Mouse (Mus musculus): ENCODE measurements around the gene Tceal1. TPM values are rescaled to one million over a fixed set of nuclear protein-coding genes. Genes with fewer than 3 reads are reported as not detected.
"Not testable (repeated sequence)": the region's sequence is repeated elsewhere in the genome, so short reads cannot be mapped to it uniquely, and the experiment has no call there.

Tceal1 gene
- 5.1 and 6.2 TPM in 2 replicates for polyA plus RNA-seq (2012; ENCODE audit: insufficient read depth, insufficient read length, missing spikeins)

DNA sequence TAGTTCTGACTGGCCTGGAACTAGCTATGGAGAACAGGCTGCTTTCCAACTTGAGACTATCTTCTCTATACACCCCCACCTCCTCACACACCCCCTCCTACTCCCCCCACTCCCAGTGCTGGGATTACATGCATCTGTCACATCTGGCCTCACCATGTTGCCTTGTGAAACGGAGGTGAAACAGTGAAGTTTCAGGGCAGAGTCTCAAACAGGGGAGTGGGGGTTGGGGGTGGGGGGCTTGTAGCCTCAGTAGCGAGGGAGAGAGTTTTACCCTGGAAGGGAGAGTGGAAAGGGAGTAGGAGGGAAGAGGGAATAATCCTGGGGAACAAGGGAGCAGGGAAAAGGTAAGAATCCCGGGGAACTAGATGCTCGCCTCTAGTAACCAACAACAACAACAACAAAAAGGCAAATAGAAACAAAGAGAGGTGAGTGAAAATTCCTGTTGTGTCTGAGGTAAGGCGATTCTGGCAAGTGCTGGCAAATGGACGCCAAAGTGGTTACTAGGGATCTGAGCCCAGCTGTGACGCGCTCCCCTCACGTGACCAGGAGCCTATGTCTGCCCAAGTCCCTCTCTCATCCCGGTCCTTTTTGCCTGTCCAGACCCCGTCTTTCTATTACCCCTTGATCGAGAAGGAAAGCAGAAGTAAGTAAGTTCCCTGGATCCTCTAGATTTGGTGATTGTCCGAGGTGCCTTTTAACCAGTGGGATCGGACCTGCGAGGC, at the start of gene Tceal1:
TSS of gene Tceal1 (plus strand) at position 537 of the 722 bp plus-strand sequence.
- 0 out of 2 replicates have a peak within 1 kb of the TSS, but pooled peaks have one; percentile 31 for H3K27ac ChIP-seq (replicated peaks; ENCODE audit: low read depth, low read length)
- H3K4me1 ChIP-seq (ENCODE audit: control insufficient read depth, insufficient read depth, insufficient read length, low read length) = no peaks in the 10 kb centered on the region
- peak within 1 kb of the TSS; percentile 95 for H3K4me3 ChIP-seq (ENCODE audit: insufficient read depth, low read depth, low read length)

DNA sequence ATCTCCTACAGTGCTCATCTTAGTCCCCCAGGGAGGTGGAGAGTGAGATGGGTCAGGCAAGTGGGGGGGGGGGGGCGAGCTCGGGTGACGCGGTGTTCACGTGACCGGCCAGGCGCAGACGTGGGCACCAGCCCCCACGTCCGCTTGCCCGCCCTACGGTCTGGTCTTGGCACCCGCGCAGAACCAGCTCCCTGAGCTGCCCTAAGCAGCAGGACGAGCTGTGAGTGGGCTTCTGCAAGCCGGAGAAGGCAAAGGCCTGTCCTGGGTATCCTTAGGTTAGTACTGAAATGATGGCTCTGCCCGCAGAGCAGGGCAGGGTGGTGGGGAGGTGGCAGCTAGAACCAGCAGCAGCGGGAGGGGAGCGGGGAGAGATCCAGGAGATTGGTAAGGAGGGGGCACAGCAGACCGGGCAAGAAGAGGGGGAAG, 41.5 kb upstream of the Tceal1 start:
- Histone ChIP-seq H3K4me3 (ENCODE audit: insufficient read depth, low read depth, low read length) (no peak overlapping the region), H3K4me1 (ENCODE audit: control insufficient read depth, insufficient read depth, insufficient read length, low read length) (no peaks in the 10 kb centered on the region), H3K27ac (replicated peaks; ENCODE audit: low read depth, low read length) (no peak overlapping the region)

DNA sequence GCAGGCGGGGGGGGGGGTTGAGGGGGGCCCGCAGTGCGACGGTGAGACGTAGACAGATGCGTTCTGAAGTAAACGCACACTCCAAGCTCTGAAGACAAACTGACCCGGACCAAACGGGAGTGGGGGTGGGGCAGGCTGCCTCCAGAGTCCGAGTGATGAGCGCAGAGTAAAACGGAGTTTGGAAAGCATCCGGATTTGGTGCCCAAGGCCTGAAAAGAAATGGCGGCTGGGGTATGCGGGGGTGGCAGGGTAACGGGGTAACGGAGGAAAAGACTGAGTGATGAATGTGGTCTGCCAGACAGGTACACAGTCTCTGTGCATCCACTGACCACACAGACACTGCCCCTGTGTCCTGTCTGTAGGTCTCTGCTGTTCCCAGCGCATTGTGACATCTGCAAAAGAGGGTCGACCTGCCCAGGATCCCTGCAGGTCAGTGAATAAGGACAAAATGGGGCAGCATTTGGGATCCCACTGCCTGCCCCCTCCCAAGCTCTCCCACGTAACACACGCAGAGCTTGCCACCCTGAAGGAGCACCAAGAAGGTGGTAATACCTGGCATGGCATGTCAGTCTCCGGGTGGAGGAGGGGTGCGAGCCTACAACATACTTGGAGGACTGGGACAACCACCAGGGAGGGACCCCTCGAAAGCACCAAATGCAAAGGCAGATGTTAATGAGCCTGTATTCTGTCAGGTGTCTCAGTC, 40.9 kb upstream of the Tceal1 start:
- H3K27ac ChIP-seq (replicated peaks; ENCODE audit: low read depth, low read length); H3K4me3 ChIP-seq (ENCODE audit: insufficient read depth, low read depth, low read length); H3K4me1 ChIP-seq (ENCODE audit: control insufficient read depth, insufficient read depth, insufficient read length, low read length): not testable (repeated sequence)

DNA sequence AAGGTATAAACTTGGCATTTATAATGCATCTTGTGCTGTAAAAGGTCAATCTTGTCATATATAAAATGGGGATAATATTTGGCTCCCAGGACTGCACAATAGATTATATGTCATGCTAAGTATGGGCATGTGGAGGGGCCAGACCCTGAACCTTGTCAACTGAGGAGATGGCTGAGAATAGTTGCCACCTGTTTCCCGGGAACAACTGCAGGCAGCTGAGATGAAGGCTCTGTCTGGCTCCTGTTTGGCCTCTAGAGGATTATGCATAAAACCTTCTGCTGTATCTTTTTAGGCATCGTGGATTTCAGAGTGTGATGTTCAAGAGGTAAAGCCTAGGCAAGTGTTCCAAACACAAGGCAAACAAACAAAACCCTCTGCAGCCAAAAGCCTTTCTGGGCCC, 39.0 kb upstream of the Tceal1 start:
- H3K4me1 ChIP-seq (ENCODE audit: control insufficient read depth, insufficient read depth, insufficient read length, low read length) = no peaks in the 10 kb centered on the region
- no peak overlapping the region for H3K4me3 ChIP-seq (ENCODE audit: insufficient read depth, low read depth, low read length)
- H3K27ac ChIP-seq (replicated peaks; ENCODE audit: low read depth, low read length) = no peak overlapping the region

DNA sequence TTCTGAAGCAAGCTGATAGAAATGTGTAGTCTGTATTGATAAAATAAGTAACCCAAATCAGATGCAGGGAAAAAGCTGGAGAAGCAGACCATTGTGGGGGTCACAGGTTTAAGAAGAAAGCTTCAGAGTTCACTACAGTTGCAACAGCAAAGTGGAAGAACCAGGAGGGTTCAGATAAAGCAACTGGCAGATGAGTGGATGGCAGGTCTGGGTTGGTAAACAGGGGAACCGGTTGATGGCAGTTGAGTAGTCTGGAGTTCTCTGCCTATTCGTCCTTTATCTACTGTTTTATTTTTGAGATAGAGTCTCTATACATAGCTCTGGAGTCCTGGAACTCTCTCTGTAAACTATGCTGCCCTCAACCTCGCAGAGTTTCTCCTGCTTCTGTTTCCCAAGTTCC, 26.8 kb upstream of the Tceal1 start:
- H3K27ac ChIP-seq (replicated peaks; ENCODE audit: low read depth, low read length) = no peak overlapping the region
- H3K4me3 ChIP-seq (ENCODE audit: insufficient read depth, low read depth, low read length) = no peak overlapping the region
- no peaks in the 10 kb centered on the region for H3K4me1 ChIP-seq (ENCODE audit: control insufficient read depth, insufficient read depth, insufficient read length, low read length)

DNA sequence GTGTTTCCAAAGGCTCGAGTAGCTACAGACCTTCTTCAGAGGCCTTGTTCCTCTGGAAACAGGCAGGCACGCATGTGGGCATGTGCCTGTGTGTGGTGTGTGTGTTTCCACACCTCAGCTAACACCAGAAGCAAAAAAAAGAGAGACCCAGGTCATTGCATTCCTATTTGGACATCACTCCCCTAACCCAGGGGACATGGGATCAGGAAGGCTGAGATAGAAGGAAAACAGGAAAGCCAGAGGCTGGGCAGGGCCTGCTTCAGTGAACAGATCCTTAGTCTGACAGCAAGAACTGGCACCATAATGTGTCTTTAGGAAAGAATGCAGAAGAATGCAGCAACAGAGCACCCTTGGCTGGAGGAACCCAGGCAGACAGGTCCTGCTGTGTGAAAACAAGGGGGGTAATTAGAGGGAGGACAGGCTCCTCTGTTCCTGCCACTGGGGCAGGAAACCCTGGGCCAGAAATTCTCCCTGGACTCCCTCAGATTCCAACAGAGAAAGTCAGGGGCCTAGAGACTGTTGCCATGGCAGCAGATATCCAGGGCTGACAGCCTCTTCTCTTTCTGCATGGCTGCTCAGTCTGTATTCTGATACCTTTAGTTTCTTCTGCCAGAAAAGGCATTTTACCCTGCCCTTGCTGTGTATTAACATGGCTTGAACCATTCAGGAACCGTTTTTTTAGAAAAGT, 16.0 kb upstream of the Tceal1 start:
- not testable (repeated sequence) for H3K27ac ChIP-seq (replicated peaks; ENCODE audit: low read depth, low read length); H3K4me3 ChIP-seq (ENCODE audit: insufficient read depth, low read depth, low read length); H3K4me1 ChIP-seq (ENCODE audit: control insufficient read depth, insufficient read depth, insufficient read length, low read length)

DNA sequence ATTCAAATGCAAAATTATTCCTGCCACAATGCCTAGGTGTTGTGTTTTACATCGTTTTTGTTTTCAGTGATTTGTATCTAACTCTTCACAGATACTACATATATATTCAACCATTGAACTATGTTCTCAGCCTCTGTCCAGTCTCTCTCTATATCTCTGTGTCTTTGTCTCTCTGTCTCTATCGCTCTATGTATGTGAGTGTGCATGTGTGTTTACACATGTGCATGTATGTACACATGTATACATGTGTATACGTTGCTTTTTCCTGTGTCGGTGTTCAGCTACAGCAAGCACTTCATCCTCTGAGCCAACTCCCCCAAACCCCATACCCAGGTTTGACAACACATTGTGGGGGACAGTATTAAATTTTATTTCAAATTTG, 15.5 kb upstream of the Tceal1 start:
- H3K4me3 ChIP-seq (ENCODE audit: insufficient read depth, low read depth, low read length) = no peak overlapping the region
- H3K27ac ChIP-seq (replicated peaks; ENCODE audit: low read depth, low read length) = no peak overlapping the region
- H3K4me1 ChIP-seq (ENCODE audit: control insufficient read depth, insufficient read depth, insufficient read length, low read length) = no peaks in the 10 kb centered on the region

DNA sequence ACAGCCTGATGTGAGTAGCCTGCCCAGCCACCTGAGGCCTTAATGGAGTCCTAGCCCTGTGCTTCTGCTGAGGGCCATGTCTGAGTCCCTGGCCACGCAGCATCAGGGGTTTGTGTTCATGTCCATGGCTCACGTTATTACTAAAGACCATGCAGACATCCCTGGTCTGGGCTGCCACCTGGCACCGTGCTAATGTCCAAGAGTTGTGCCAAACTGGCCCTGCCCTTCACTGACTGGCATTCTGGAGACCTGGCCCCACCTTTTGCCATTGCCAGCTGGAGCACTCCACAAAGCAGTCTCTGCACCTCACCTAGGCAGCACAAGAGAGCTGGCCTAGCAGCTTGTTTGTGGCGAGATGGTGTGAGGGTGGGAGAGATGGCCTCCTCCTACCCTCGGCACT, 14.6 kb upstream of the Tceal1 start:
- no peak overlapping the region for H3K27ac ChIP-seq (replicated peaks; ENCODE audit: low read depth, low read length)
- no peaks in the 10 kb centered on the region for H3K4me1 ChIP-seq (ENCODE audit: control insufficient read depth, insufficient read depth, insufficient read length, low read length)
- no peak overlapping the region for H3K4me3 ChIP-seq (ENCODE audit: insufficient read depth, low read depth, low read length)

DNA sequence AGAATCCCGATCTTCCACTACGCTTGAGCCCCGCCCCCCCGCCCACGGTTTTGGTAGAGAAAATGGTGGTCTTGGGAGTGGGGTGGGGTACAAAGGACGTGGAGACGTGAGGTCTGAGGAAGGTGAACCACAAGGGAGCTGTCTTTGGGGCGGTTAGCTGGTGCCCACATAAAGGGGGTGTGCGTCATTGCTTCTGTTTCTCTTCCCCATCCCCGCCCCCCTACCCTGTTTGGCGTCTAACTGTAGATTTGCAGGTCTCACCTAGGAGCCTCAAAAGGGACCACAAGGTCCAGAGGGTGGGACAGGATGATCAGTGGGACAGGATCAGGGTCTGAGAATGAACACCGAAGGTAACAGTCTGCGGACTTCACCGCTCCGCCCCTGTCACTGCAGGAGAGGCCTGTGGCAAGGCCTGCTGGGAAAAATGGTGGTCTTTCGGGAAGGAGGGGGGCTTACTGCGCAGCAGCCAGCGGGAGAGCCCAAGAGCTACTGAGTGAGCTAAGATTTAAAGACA, 443 bp downstream of the Tceal1 start:
- Histone ChIP-seq H3K27ac (replicated peaks; ENCODE audit: low read depth, low read length) (0 out of 2 replicates have a peak overlapping the region, but pooled peaks have one; percentile 31), H3K4me1 (ENCODE audit: control insufficient read depth, insufficient read depth, insufficient read length, low read length) (no peaks in the 10 kb centered on the region), H3K4me3 (ENCODE audit: insufficient read depth, low read depth, low read length) (peak overlapping the region; percentile 95)

DNA sequence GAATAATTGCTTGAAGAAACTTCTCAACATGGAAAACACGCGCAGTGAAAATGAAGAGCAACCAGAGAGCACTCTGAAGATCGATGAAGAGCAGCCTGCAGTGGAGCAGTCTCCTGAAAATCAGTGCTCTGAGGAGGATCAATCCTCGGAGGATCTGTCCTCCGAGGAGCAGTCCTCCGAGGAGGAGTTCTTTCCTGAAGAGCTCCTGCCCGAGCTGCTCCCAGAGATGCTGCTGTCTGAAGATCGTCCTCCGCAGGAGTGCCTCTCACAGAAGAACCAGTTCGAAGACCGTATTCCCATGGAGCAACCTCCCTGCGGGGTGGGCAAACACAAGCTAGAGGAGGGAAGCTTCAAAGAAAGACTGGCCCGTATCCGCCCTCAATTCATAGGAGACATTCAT, 1.0 kb downstream of the Tceal1 start:
- Histone ChIP-seq H3K4me1 (ENCODE audit: control insufficient read depth, insufficient read depth, insufficient read length, low read length) (no peaks in the 10 kb centered on the region), H3K27ac (replicated peaks; ENCODE audit: low read depth, low read length) (no peak overlapping the region)

DNA sequence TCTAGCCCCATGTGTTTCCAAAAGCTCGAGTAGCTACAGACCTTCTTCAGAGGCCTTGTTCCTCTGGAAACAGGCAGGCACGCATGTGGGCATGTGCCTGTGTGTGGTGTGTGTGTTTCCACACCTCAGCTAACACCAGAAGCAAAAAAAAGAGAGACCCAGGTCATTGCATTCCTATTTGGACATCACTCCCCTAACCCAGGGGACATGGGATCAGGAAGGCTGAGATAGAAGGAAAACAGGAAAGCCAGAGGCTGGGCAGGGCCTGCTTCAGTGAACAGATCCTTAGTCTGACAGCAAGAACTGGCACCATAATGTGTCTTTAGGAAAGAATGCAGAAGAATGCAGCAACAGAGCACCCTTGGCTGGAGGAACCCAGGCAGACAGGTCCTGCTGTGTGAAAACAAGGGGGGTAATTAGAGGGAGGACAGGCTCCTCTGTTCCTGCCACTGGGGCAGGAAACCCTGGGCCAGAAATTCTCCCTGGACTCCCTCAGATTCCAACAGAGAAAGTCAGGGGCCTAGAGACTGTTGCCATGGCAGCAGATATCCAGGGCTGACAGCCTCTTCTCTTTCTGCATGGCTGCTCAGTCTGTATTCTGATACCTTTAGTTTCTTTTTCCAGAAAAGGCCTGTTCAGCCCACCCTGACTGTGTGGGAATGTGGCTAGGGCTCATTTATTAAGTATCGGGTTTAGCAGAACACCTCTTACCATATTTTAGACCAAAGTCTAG, 7.1 kb downstream of the Tceal1 start:
- H3K4me3 ChIP-seq (ENCODE audit: insufficient read depth, low read depth, low read length); H3K4me1 ChIP-seq (ENCODE audit: control insufficient read depth, insufficient read depth, insufficient read length, low read length); H3K27ac ChIP-seq (replicated peaks; ENCODE audit: low read depth, low read length): not testable (repeated sequence)

More for the DNA sequence above, 1.0 kb downstream of the Tceal1 start:
- peak overlapping the region; percentile 95 for H3K4me3 ChIP-seq (ENCODE audit: insufficient read depth, low read depth, low read length)

DNA sequence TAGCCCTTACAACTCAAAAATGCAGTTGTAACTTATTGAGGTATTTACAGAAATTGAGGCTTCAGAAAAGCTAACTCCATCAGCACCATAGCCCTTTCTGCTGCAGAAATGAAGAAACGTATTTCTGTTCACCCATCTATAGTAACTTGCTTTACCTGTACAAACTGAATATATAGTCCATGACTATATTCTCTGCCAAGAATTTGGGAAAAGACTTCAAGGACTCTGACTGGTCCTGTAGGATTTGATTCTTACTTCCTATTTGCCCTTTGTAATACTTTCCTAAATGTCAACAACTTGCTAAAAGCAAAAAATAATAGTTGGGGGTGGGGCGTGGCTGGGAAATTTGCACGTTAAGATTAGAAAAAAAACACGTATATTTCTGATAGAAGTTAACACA, 24.2 kb downstream of the Tceal1 start:
- Histone ChIP-seq H3K27ac (replicated peaks; ENCODE audit: low read depth, low read length) (no peak overlapping the region), H3K4me1 (ENCODE audit: control insufficient read depth, insufficient read depth, insufficient read length, low read length) (no peaks in the 10 kb centered on the region), H3K4me3 (ENCODE audit: insufficient read depth, low read depth, low read length) (no peak overlapping the region)

DNA sequence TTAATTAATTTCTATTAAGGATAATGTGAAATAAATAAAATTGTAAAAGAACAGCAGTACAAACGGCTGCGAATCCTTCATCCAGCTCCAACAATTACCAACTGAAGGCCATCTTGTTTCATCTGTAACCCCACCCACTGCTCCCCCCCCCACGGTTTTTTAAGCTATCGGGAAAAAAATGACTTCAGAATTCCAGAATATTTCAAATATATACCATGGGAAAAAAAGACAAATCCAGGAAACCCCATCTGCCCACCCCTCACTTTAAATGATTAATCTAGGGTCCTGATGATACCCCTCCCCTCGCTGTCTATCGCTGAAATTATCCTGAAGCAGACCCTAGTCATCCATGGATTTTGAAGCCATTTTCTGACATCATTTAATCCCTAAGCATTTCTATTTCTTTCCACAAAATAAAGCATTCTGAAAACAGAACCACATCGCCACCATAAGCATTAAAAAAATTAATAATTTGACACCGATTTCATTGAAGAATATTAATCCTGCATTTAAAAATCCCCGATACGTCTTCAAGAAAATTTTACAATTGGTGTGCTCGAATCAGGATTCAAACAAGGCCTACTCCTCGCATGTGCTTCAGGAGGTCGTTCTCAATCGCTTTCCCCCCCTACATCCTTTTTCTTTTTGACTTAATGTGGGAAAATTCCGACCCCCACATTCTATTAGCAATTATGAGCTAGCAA, 32.5 kb downstream of the Tceal1 start:
- Histone ChIP-seq H3K4me3 (ENCODE audit: insufficient read depth, low read depth, low read length) (peak overlapping the region; percentile 81), H3K4me1 (ENCODE audit: control insufficient read depth, insufficient read depth, insufficient read length, low read length) (no peaks in the 10 kb centered on the region), H3K27ac (replicated peaks; ENCODE audit: low read depth, low read length) (no peak overlapping the region)

Measured in brown adipose tissue, adult 24 weeks (tissue).